Mouse (Mus musculus) testis, adult 2 months (tissue): ENCODE results near the gene Hba-x.

Experiments
- CTCF ChIP-seq: fragments of 200-500 bp; IDR thresholded peaks from 2 replicates; pipeline ENCODE4 v1.5.1; 2012; ENCODE audit warnings: low read depth, mild to moderate bottlenecking, inconsistent platforms, low read length, moderate library complexity; ENCODE audit not compliant: control insufficient read depth, insufficient read depth, insufficient replicate concordance
- POLR2A ChIP-seq: fragments of 200-500 bp; IDR thresholded peaks from 2 replicates; pipeline ENCODE4 v1.6.1; 2012; ENCODE audit warnings: low read depth, mild to moderate bottlenecking, inconsistent platforms, low read length, moderate library complexity; ENCODE audit not compliant: control insufficient read depth

DNA sequence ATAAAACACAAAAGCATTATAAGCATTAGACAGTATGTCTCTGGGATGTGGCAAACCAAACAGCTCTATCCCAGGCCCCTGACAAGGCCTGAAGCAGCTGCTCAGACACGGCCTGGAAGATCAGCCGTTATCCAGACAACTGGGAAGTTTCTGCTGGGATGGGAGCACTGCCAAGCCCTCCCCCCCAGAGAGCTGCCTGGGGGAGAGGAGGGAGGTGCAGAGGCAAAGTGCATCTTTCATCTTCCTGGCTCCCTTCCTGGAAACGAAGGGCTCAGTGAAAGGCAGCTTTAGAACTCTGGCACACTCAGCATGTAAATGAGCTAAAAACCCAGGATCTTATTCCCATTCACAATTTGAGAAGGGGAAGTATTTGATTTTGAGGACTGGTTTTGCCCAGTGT is 40.6 kb upstream of the Hba-x start:
- TF ChIP-seq CTCF (no peak), POLR2A (no peak)
